Mouse (Mus musculus) E14TG2a.4 (cell line): ENCODE results near the gene Gm12569.

Experiments
- CTCF ChIP-seq: conservative IDR thresholded peaks from 2 replicates; pipeline ENCODE4 v1.5.1; 2014; ENCODE audit warnings: low read length
- NANOG ChIP-seq: IDR thresholded peaks from 2 replicates; pipeline ENCODE4 v1.6.1; 2014; ENCODE audit warnings: borderline replicate concordance, low read length, mixed read lengths
- POU5F1 ChIP-seq: IDR thresholded peaks from 2 replicates; pipeline ENCODE4 v1.6.1; 2014; ENCODE audit warnings: low read length, borderline replicate concordance

DNA sequence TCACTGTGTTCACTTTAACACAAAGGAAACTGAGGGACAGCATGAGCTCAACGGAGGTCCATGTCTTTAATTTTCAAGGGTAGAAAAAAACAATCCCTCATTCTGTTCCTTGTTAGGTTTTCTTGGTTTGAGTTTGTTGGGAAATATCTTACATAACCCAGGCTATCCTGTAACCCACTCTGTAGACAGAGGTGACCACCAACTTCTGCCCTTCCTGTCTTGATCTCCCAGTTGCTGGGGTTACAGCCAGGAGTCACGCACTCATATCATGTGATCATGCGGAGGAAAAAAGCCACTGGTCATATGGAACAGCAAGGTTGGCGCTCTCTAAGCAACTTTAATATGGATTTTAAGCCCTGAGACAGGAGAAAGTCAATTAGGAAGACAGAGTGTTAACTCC is 36.7 kb downstream of the Gm12569 start:
- no peak for TF ChIP-seq CTCF
- TF ChIP-seq NANOG, result no peak
- TF ChIP-seq POU5F1, result no peak
